ENCODE assay signal across 12 mouse cellular contexts in genomic region chr12:100819965-100820364, GRCm38 (mm10). TPM values are rescaled to one million over a fixed set of nuclear protein-coding genes. Genes with fewer than 3 reads are reported as not detected.
DNase-seq lines count a peak whose midpoint lies in the region; ATAC-seq lines count a peak whose summit lies in the region.
"Had no signal": no experiment of that assay in that cellular context is flagged by ENCODE, and none has a peak within 500 bp of the region (broad histone marks: within the 10 kb centered on the region; RNA-seq: fewer than 3 reads in every experiment).

No protein-coding gene starts in this region.

- H3K36me3 ChIP-seq in kidney, embryonic 14.5 days (ENCODE audit: control insufficient read depth, insufficient read depth, low read length), result no peaks in the 10 kb centered on the region
- no peaks in the 10 kb centered on the region for H3K36me3 ChIP-seq in intestine, embryonic 16.5 days (ENCODE audit: control insufficient read depth, insufficient read depth, low read length)
- H3K36me3 ChIP-seq: midbrain, embryonic 15.5 days; neural tube, embryonic 15.5 days had no signal

- DNase-seq in kidney, postnatal 36 days, result peak; percentile 13 to 23
- peak; percentile 62 for DNase-seq in gastrocnemius, postnatal 10 days
- peak; percentile 73 to 87 for DNase-seq in heart, postnatal 10 days
- DNase-seq in testis, postnatal 10 days (ENCODE audit: low spot score), result peak; percentile 43
- DNase-seq in left cerebral cortex, postnatal 36 days (ENCODE audit: low spot score in 2 of 2), result no peak
- DNase-seq: lung, adult 2 months; spleen, adult 18-20 months; thymus, adult 2 months had no signal

- ATAC-seq in kidney, embryonic 14.5 days (ENCODE audit: low FRiP score, low TSS enrichment), result no peak
- ATAC-seq in intestine, embryonic 16.5 days, result no peak
- ATAC-seq: midbrain, embryonic 15.5 days had no signal

- H3K4me1 ChIP-seq in kidney, embryonic 14.5 days (ENCODE audit: control insufficient read depth, insufficient read depth, low read length), result no peaks in the 10 kb centered on the region
- H3K4me1 ChIP-seq in intestine, embryonic 16.5 days (ENCODE audit: control insufficient read depth, insufficient read depth, low read length), result no peaks in the 10 kb centered on the region
- H3K4me1 ChIP-seq: midbrain, embryonic 15.5 days; neural tube, embryonic 15.5 days had no signal

- H3K9ac ChIP-seq in kidney, embryonic 14.5 days (ENCODE audit: low read depth, low read length), result no peak overlapping the region
- no peak overlapping the region for H3K9ac ChIP-seq in intestine, embryonic 16.5 days (ENCODE audit: low read depth, low read length)
- H3K9ac ChIP-seq: midbrain, embryonic 15.5 days; neural tube, embryonic 15.5 days had no signal

- H3K27me3 ChIP-seq in kidney, embryonic 14.5 days (ENCODE audit: control insufficient read depth, insufficient read depth, low read length), result no peaks in the 10 kb centered on the region
- no peaks in the 10 kb centered on the region for H3K27me3 ChIP-seq in intestine, embryonic 16.5 days (replicated peaks; ENCODE audit: control insufficient read depth, insufficient read depth, low read length)
- H3K27me3 ChIP-seq: midbrain, embryonic 15.5 days; neural tube, embryonic 15.5 days had no signal

- H3K9me3 ChIP-seq in kidney, embryonic 14.5 days (ENCODE audit: control insufficient read depth, low read length), result no peaks in the 10 kb centered on the region
- no peaks in the 10 kb centered on the region for H3K9me3 ChIP-seq in intestine, embryonic 16.5 days (ENCODE audit: control insufficient read depth, low read length)
- H3K9me3 ChIP-seq: midbrain, embryonic 15.5 days; neural tube, embryonic 15.5 days had no signal

- intact Hi-C loops in heart, postnatal 10 days (cut with DNase I), result no loop called here
- intact Hi-C loops in left cerebral cortex, postnatal 36 days (cut with DNase I), result no loop called here

- no peak overlapping the region for H3K4me2 ChIP-seq in kidney, embryonic 14.5 days (replicated peaks; ENCODE audit: low read depth, low read length)
- no peak overlapping the region for H3K4me2 ChIP-seq in intestine, embryonic 16.5 days (ENCODE audit: low read depth, low read length)
- H3K4me2 ChIP-seq: midbrain, embryonic 15.5 days; neural tube, embryonic 15.5 days had no signal

- no peak overlapping the region for H3K4me3 ChIP-seq in kidney, embryonic 14.5 days (ENCODE audit: low read length)
- H3K4me3 ChIP-seq in intestine, embryonic 16.5 days (ENCODE audit: low read length), result no peak overlapping the region
- H3K4me3 ChIP-seq: midbrain, embryonic 15.5 days; neural tube, embryonic 15.5 days had no signal

- H3K27ac ChIP-seq in kidney, embryonic 14.5 days (ENCODE audit: low read depth, low read length), result no peak overlapping the region
- H3K27ac ChIP-seq in intestine, embryonic 16.5 days (ENCODE audit: low read length), result no peak overlapping the region
- H3K27ac ChIP-seq: midbrain, embryonic 15.5 days; neural tube, embryonic 15.5 days had no signal

RNA-seq across cellular contexts. Expression of gene Dglucy, which starts 41.1 kb away (rescaled TPM):
- 1.7 and 3.6 TPM in 2 replicates for polyA plus RNA-seq in kidney, embryonic 14.5 days (2014; fragmentation: Nextera tagmentation; extraction: Ambion mirVana)
- 1 to 10 TPM; 3.9 to 5.0 TPM for total RNA-seq in gastrocnemius, postnatal 10 days (2021)
- total RNA-seq in heart, postnatal 10 days (2021), result 10 to 100 TPM; 23.5 to 25.8 TPM
- 2.6 TPM in 2 replicates for polyA plus RNA-seq in intestine, embryonic 16.5 days (2015; fragmentation: Nextera tagmentation; extraction: Ambion mirVana)
- 1 to 10 TPM; 8.0 to 9.3 TPM for total RNA-seq in left cerebral cortex, postnatal 36 days (2021)

Comparison
In these comparisons a context has a peak if more than half of its experiments do, and no peak if none do; other contexts are left out.
1. DNase-seq: peak in kidney, postnatal 36 days (2 of 2), gastrocnemius, postnatal 10 days (single experiment), heart, postnatal 10 days (2 of 2) and testis, postnatal 10 days (single experiment); none in left cerebral cortex, postnatal 36 days (0 of 2).